ENCODE assay signal across 15 mouse cellular contexts in the genomic region with DNA sequence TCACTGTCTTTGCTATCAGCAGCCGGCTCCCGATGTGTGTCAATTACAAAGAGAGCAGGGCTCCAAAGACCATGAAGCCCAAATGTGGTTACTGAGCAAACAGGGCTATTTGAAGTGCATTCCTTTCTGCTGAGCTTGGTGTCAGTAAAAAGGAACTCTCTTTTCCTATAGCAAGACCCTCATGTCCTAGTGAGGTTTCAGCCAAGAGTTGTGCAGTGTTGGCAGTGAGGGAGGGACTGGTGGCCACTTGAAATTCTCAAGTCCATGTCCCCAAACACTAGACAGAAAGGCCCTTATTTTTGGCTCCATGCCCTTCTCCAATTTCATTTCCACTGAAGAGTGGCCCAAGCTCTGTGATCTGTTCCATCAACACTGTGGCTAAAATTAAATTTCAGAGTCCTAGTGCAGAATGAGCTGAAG.
DNase-seq lines count a peak whose midpoint lies in the region; ATAC-seq and TF ChIP-seq lines count a peak whose summit lies in the region.
"Had no signal": no experiment of that assay in that cellular context is flagged by ENCODE, and none has a peak within 500 bp of the region (broad histone marks: within the 10 kb centered on the region; RNA-seq: fewer than 3 reads in every experiment).

No protein-coding gene starts in this region.

- TF ChIP-seq POLR2A in brain, embryonic 14.5 days (IDR thresholded peaks at IDR 0.05; ENCODE audit: borderline replicate concordance, extremely low read depth, insufficient read depth, insufficient read length, poor library complexity, severe bottlenecking), result no peak

- TF ChIP-seq CTCF in brain, embryonic 14.5 days (IDR thresholded peaks at IDR 0.05; ENCODE audit: borderline replicate concordance, extremely low read depth, insufficient read depth, insufficient read length), result no peak
- no peak for TF ChIP-seq CTCF in lung, postnatal 0 days (IDR thresholded peaks at IDR 0.05)

- peaks cover 11% of the 10 kb centered on the region for H3K4me1 ChIP-seq in heart, embryonic 13.5 days
- H3K4me1 ChIP-seq in lung, postnatal 0 days (ENCODE audit: insufficient read depth, low read depth, low read length), result no peaks in the 10 kb centered on the region
- H3K4me1 ChIP-seq: embryonic facial prominence, embryonic 15.5 days; midbrain, embryonic 12.5 days; neural tube, embryonic 12.5 days had no signal

- WGBS in heart, embryonic 13.5 days, result 18% methylated on average over 2 of the region's 2 CpGs
- 38% methylated on average over 2 of the region's 2 CpGs for WGBS in lung, postnatal 0 days

- H3K4me2 ChIP-seq in heart, embryonic 13.5 days, result no peak overlapping the region
- H3K4me2 ChIP-seq in lung, postnatal 0 days (replicated peaks; ENCODE audit: low read depth, low read length), result no peak overlapping the region
- H3K4me2 ChIP-seq: embryonic facial prominence, embryonic 15.5 days; midbrain, embryonic 12.5 days; neural tube, embryonic 12.5 days had no signal

- peak; percentile 58 for DNase-seq in 3T3-L1 (ENCODE audit: low read depth, low spot score)
- peak; percentile 12 for DNase-seq in brain, embryonic 14.5 days (ENCODE audit: low read depth)
- DNase-seq in lung, postnatal 0 days (ENCODE audit: low spot score), result peak; percentile 79
- DNase-seq in urinary bladder, postnatal 25 days (ENCODE audit: low spot score), result no peak
- DNase-seq: cerebellum, adult 2 months; forebrain, postnatal 0 days; kidney, adult 11 months; retina, postnatal 1 day had no signal

- no peak overlapping the region for H3K9ac ChIP-seq in heart, embryonic 13.5 days
- no peak overlapping the region for H3K9ac ChIP-seq in lung, postnatal 0 days (replicated peaks; ENCODE audit: low read depth)
- H3K9ac ChIP-seq: embryonic facial prominence, embryonic 15.5 days; forebrain, postnatal 0 days; liver, embryonic 14.5 days; midbrain, embryonic 12.5 days; neural tube, embryonic 12.5 days had no signal

- no peak overlapping the region for H3K4me3 ChIP-seq in heart, embryonic 13.5 days
- H3K4me3 ChIP-seq in lung, postnatal 0 days (ENCODE audit: low read depth, low read length), result no peak overlapping the region
- H3K4me3 ChIP-seq: embryonic facial prominence, embryonic 15.5 days; midbrain, embryonic 12.5 days; neural tube, embryonic 12.5 days had no signal

- ATAC-seq in heart, embryonic 13.5 days (ENCODE audit: extremely low read depth, insufficient number of reproducible peaks, low FRiP score, low TSS enrichment), result peak; percentile 78; the same call in 1 of the 2 replicates
- ATAC-seq in lung, postnatal 0 days, result peak; percentile 90
- ATAC-seq in megakaryocyte, adult 5-6 weeks (ENCODE audit: poor library complexity, severe bottlenecking), result no peak
- ATAC-seq in inflammation-experienced regulatory T-cells, adult 6 months, result no peak
- ATAC-seq: forebrain, postnatal 0 days had no signal

- no peaks in the 10 kb centered on the region for H3K27me3 ChIP-seq in heart, embryonic 13.5 days (replicated peaks)
- no peaks in the 10 kb centered on the region for H3K27me3 ChIP-seq in lung, postnatal 0 days (replicated peaks; ENCODE audit: insufficient read depth, low read length)
- H3K27me3 ChIP-seq: embryonic facial prominence, embryonic 15.5 days; midbrain, embryonic 12.5 days; neural tube, embryonic 12.5 days had no signal

- no peaks in the 10 kb centered on the region for H3K9me3 ChIP-seq in heart, embryonic 13.5 days
- no peaks in the 10 kb centered on the region for H3K9me3 ChIP-seq in lung, postnatal 0 days (ENCODE audit: low read length)
- H3K9me3 ChIP-seq: embryonic facial prominence, embryonic 15.5 days; midbrain, embryonic 12.5 days; neural tube, embryonic 12.5 days had no signal

- peak; percentile 74; the same call in 1 of the 2 replicates for TF ChIP-seq EP300 in lung, postnatal 0 days (IDR thresholded peaks at IDR 0.05)

- peak overlapping the region; percentile 91 for H3K27ac ChIP-seq in heart, embryonic 13.5 days (replicated peaks)
- H3K27ac ChIP-seq in lung, postnatal 0 days (ENCODE audit: low read length), result no peak overlapping the region
- H3K27ac ChIP-seq: embryonic facial prominence, embryonic 15.5 days; liver, embryonic 14.5 days; midbrain, embryonic 12.5 days; neural tube, embryonic 12.5 days had no signal

- no peaks in the 10 kb centered on the region for H3K36me3 ChIP-seq in heart, embryonic 13.5 days
- no peaks in the 10 kb centered on the region for H3K36me3 ChIP-seq in lung, postnatal 0 days (ENCODE audit: insufficient read depth, low read length)
- H3K36me3 ChIP-seq: embryonic facial prominence, embryonic 15.5 days; midbrain, embryonic 12.5 days; neural tube, embryonic 12.5 days had no signal

Comparison
In these comparisons a context has a peak if more than half of its experiments do, and no peak if none do; other contexts are left out.
1. ATAC-seq: peak in heart, embryonic 13.5 days (single experiment) and lung, postnatal 0 days (single experiment); none in megakaryocyte, adult 5-6 weeks (single experiment) and inflammation-experienced regulatory T-cells, adult 6 months (single experiment).